Mouse (Mus musculus): ENCODE measurements at regions not wholly inside any gene's neighbourhood (a gene's known extent, or its start where the extent isn't known, plus 50 kb on each side); places are given as distances from the start of the nearest gene placed in this dataset.

DNA sequence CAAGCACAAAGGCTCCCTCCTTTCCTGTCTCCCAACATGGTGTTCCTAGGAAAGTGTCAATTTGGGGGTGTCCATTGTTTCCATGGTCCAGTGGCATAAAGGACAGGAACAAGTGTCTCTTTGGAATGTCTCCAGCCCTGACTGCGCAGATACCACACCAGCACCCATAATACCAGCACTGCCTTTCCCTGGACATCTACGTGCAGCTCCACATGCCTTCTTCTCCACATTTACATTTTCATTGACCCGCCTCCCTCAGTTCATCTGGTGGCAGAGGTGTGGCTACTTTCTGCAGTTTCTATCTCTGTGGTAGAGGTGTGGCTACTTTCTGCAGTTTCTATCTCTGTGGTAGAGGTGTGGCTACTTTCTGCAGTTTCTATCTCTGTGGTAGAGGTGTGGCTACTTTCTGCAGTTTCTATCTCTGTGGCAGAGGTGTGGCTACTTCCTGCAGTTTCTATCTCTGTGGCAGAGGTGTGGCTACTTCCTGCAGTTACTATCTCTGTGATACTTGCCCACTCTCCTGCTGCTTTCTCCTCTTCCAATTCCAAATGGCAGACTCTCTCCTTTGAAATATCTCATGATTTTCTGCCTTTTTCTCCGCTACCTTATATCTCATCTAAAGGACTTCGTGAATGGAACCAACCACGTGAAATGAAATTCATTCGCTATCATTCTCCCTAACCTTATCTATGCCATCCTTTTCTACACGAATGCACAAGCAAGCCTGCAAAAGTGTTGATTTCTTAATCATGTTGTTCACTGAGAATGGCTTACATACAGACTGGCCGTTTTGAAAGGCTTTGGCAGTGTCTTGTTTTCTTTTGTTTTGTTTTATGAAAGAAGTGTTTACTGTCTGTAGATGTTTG, 204.0 kb downstream of the Parm1 start:
- TF ChIP-seq CTCF (IDR thresholded peaks at IDR 0.05; ENCODE audit: low read depth) (no peak), EP300 (IDR thresholded peaks at IDR 0.05; ENCODE audit: low read depth) (no peak)
